Mouse (Mus musculus) lung, postnatal 25 days (tissue): ENCODE measurements around the gene Fam107a.

Experiments
- DNase-seq: peaks from one replicate; pipeline ENCODE4 v3.0.0; 2022; ENCODE audit warnings: low spot score

Gene Fam107a

GRCm38 (mm10) chr14:8256881-8257280 is 60.9 kb downstream of the Fam107a start:
- no peak for DNase-seq

- no peak for DNase-seq
Observed at GRCm38 (mm10) chr14:8256072-8256471, 61.8 kb downstream of the Fam107a start.

GRCm38 (mm10) chr14:8255076-8255729 is 62.6 kb downstream of the Fam107a start:
- peak; percentile 69 for DNase-seq

GRCm38 (mm10) chr14:8251330-8251885 is 66.4 kb downstream of the Fam107a start:
- no peak for DNase-seq

- no peak for DNase-seq
Observed at GRCm38 (mm10) chr14:8250141-8250871, 67.5 kb downstream of the Fam107a start.

- no peak for DNase-seq
Observed at GRCm38 (mm10) chr14:8249206-8249605, 68.6 kb downstream of the Fam107a start.

GRCm38 (mm10) chr14:8246878-8247277 is 70.9 kb downstream of the Fam107a start:
- DNase-seq, result no peak
